22 mouse cellular contexts compared by ENCODE assay signal in genomic region chr16:17641301-17641700, GRCm38 (mm10). TPM values are rescaled to one million over a fixed set of nuclear protein-coding genes. Genes with fewer than 3 reads are reported as not detected.
DNase-seq lines count a peak whose midpoint lies in the region; ATAC-seq lines count a peak whose summit lies in the region.
"Had no signal": no experiment of that assay in that cellular context is flagged by ENCODE, and none has a peak within 500 bp of the region (broad histone marks: within the 10 kb centered on the region; RNA-seq: fewer than 3 reads in every experiment).

No protein-coding gene starts in this region.

- peak; percentile 28 for DNase-seq in adrenal gland, postnatal 14 days
- no peak for DNase-seq in adrenal gland, postnatal 25 days
- DNase-seq in kidney, adult 11 months, result peak; percentile 46
- no peak for DNase-seq in natural killer cell, adult 2 months (ENCODE audit: low spot score in 2 of 2)
- DNase-seq: gastrocnemius, postnatal 36 days; heart, postnatal 14 days; thymus, postnatal 14 days had no signal

- no peak overlapping the region for H3K27ac ChIP-seq in kidney, embryonic 14.5 days (ENCODE audit: low read depth, low read length)
- H3K27ac ChIP-seq in neural tube, embryonic 12.5 days, result no peak overlapping the region
- no peak overlapping the region for H3K27ac ChIP-seq in neural tube, embryonic 15.5 days (replicated peaks)
- H3K27ac ChIP-seq: hindbrain, embryonic 12.5 days; limb, embryonic 12.5 days; liver, embryonic 14.5 days; lung, embryonic 15.5 days; macrophage; midbrain, embryonic 10.5 days; neural tube, embryonic 13.5 days had no signal

- H3K9ac ChIP-seq in kidney, embryonic 14.5 days (ENCODE audit: low read depth, low read length), result no peak overlapping the region
- H3K9ac ChIP-seq in neural tube, embryonic 12.5 days, result 0 out of 2 replicates have a peak overlapping the region, but pooled peaks have one; percentile 26
- H3K9ac ChIP-seq in neural tube, embryonic 15.5 days (replicated peaks), result no peak overlapping the region
- H3K9ac ChIP-seq: heart, embryonic 12.5 days; hindbrain, embryonic 12.5 days; limb, embryonic 12.5 days; liver, embryonic 14.5 days; lung, embryonic 15.5 days; neural tube, embryonic 13.5 days had no signal

- H3K4me3 ChIP-seq in kidney, embryonic 14.5 days (ENCODE audit: low read length), result no peak overlapping the region
- H3K4me3 ChIP-seq in neural tube, embryonic 12.5 days, result no peak overlapping the region
- no peak overlapping the region for H3K4me3 ChIP-seq in neural tube, embryonic 15.5 days (replicated peaks)
- H3K4me3 ChIP-seq: heart, embryonic 12.5 days; hindbrain, embryonic 12.5 days; limb, embryonic 12.5 days; lung, embryonic 15.5 days; midbrain, embryonic 10.5 days; neural tube, embryonic 13.5 days had no signal

- 84% methylated on average over 6 of the region's 6 CpGs for WGBS in kidney, embryonic 14.5 days
- 84% methylated on average over 6 of the region's 6 CpGs for WGBS in neural tube, embryonic 12.5 days
- WGBS in neural tube, embryonic 15.5 days, result 86% methylated on average over 6 of the region's 6 CpGs

- no peak overlapping the region for H3K4me2 ChIP-seq in kidney, embryonic 14.5 days (replicated peaks; ENCODE audit: low read depth, low read length)
- no peak overlapping the region for H3K4me2 ChIP-seq in neural tube, embryonic 12.5 days (replicated peaks)
- H3K4me2 ChIP-seq in neural tube, embryonic 15.5 days, result no peak overlapping the region
- H3K4me2 ChIP-seq: heart, embryonic 12.5 days; hindbrain, embryonic 12.5 days; limb, embryonic 12.5 days; lung, embryonic 15.5 days; neural tube, embryonic 13.5 days had no signal

- no peak for ATAC-seq in kidney, embryonic 14.5 days (ENCODE audit: low FRiP score, low TSS enrichment)
- no peak for ATAC-seq in neural tube, embryonic 12.5 days (ENCODE audit: low FRiP score, low read depth)
- ATAC-seq in neural tube, embryonic 15.5 days (ENCODE audit: low FRiP score), result no peak
- ATAC-seq: CD4-positive, CD25-positive, alpha-beta regulatory T cell, adult 4 months; forebrain, embryonic 14.5 days; Patski had no signal

- no peaks in the 10 kb centered on the region for H3K9me3 ChIP-seq in kidney, embryonic 14.5 days (ENCODE audit: control insufficient read depth, low read length)
- no peaks in the 10 kb centered on the region for H3K9me3 ChIP-seq in neural tube, embryonic 12.5 days
- H3K9me3 ChIP-seq in neural tube, embryonic 15.5 days (replicated peaks), result no peaks in the 10 kb centered on the region
- H3K9me3 ChIP-seq: heart, embryonic 12.5 days; hindbrain, embryonic 12.5 days; limb, embryonic 12.5 days; lung, embryonic 15.5 days; midbrain, embryonic 10.5 days; neural tube, embryonic 13.5 days had no signal

- H3K4me1 ChIP-seq in kidney, embryonic 14.5 days (ENCODE audit: control insufficient read depth, insufficient read depth, low read length), result 0 out of 2 replicates have a peak, but pooled peaks cover 2% of the 10 kb centered on the region
- peaks cover 4% of the 10 kb centered on the region; the same call in 1 of the 2 replicates for H3K4me1 ChIP-seq in neural tube, embryonic 12.5 days
- peaks cover 4% of the 10 kb centered on the region for H3K4me1 ChIP-seq in neural tube, embryonic 15.5 days
- H3K4me1 ChIP-seq: limb, embryonic 12.5 days had no signal

- no peaks in the 10 kb centered on the region for H3K27me3 ChIP-seq in kidney, embryonic 14.5 days (ENCODE audit: control insufficient read depth, insufficient read depth, low read length)
- H3K27me3 ChIP-seq in neural tube, embryonic 12.5 days (replicated peaks), result no peaks in the 10 kb centered on the region
- no peaks in the 10 kb centered on the region for H3K27me3 ChIP-seq in neural tube, embryonic 15.5 days (replicated peaks)
- H3K27me3 ChIP-seq: heart, embryonic 12.5 days; hindbrain, embryonic 12.5 days; limb, embryonic 12.5 days; lung, embryonic 15.5 days; neural tube, embryonic 13.5 days; Patski had no signal

- H3K36me3 ChIP-seq in kidney, embryonic 14.5 days (ENCODE audit: control insufficient read depth, insufficient read depth, low read length), result peaks cover 64% of the 10 kb centered on the region
- peaks cover 60% of the 10 kb centered on the region for H3K36me3 ChIP-seq in neural tube, embryonic 12.5 days
- H3K36me3 ChIP-seq in neural tube, embryonic 15.5 days, result peaks cover 62% of the 10 kb centered on the region

RNA-seq across cellular contexts. Expression of gene Ccdc74a, which starts 5.0 kb away (rescaled TPM):
- 2.0 and 3.8 TPM in 2 replicates for total RNA-seq in adrenal gland, postnatal 14 days (2021)
- total RNA-seq in adrenal gland, postnatal 25 days (2021), result 2.5 and 3.7 TPM in 2 replicates
- polyA plus RNA-seq in kidney, embryonic 14.5 days (2014; fragmentation: Nextera tagmentation; extraction: Ambion mirVana), result 7.0 and 8.6 TPM in 2 replicates
- polyA plus RNA-seq in neural tube, embryonic 12.5 days (2016; fragmentation: Nextera tagmentation; extraction: Ambion mirVana), result 5.1 and 6.5 TPM in 2 replicates
- polyA plus RNA-seq in neural tube, embryonic 15.5 days (2015; fragmentation: Nextera tagmentation; extraction: Ambion mirVana), result 13.7 and 14.0 TPM in 2 replicates
- total RNA-seq: monocyte, adult 5-6 weeks had no signal

RNA-seq across cellular contexts. Expression of gene Smpd4, which starts 22.1 kb away (rescaled TPM):
- total RNA-seq in adrenal gland, postnatal 14 days (2021), result 29.1 and 33.6 TPM in 2 replicates
- total RNA-seq in adrenal gland, postnatal 25 days (2021), result 28.0 and 33.7 TPM in 2 replicates
- 33.4 and 54.9 TPM in 2 replicates for polyA plus RNA-seq in kidney, embryonic 14.5 days (2014; fragmentation: Nextera tagmentation; extraction: Ambion mirVana)
- polyA plus RNA-seq in neural tube, embryonic 12.5 days (2016; fragmentation: Nextera tagmentation; extraction: Ambion mirVana), result 30.5 and 31.8 TPM in 2 replicates
- polyA plus RNA-seq in neural tube, embryonic 15.5 days (2015; fragmentation: Nextera tagmentation; extraction: Ambion mirVana), result 25.8 and 28.8 TPM in 2 replicates

RNA-seq across cellular contexts. Expression of gene Slc7a4, which starts 58.3 kb away (rescaled TPM):
- total RNA-seq in adrenal gland, postnatal 14 days (2021), result 8.0 and 8.3 TPM in 2 replicates
- total RNA-seq in adrenal gland, postnatal 25 days (2021), result 8.0 and 14.9 TPM in 2 replicates
- polyA plus RNA-seq in kidney, embryonic 14.5 days (2014; fragmentation: Nextera tagmentation; extraction: Ambion mirVana), result 4.3 and 6.6 TPM in 2 replicates
- polyA plus RNA-seq in neural tube, embryonic 12.5 days (2016; fragmentation: Nextera tagmentation; extraction: Ambion mirVana), result 6.6 TPM in 2 replicates
- 40.4 and 46.1 TPM in 2 replicates for polyA plus RNA-seq in neural tube, embryonic 15.5 days (2015; fragmentation: Nextera tagmentation; extraction: Ambion mirVana)
- total RNA-seq: monocyte, adult 5-6 weeks had no signal

Comparison
In these comparisons a context has a peak if more than half of its experiments do, and no peak if none do; other contexts are left out.
1. DNase-seq: peak in adrenal gland, postnatal 14 days (single experiment) and kidney, adult 11 months (single experiment); none in adrenal gland, postnatal 25 days (single experiment) and natural killer cell, adult 2 months (0 of 2).